Mouse (Mus musculus): ENCODE results near the gene Thg1l. TPM values are rescaled to one million over a fixed set of nuclear protein-coding genes. Genes with fewer than 3 reads are reported as not detected.

Gene Thg1l
- polyA plus RNA-seq, 1 experiment, result not detected

DNA sequence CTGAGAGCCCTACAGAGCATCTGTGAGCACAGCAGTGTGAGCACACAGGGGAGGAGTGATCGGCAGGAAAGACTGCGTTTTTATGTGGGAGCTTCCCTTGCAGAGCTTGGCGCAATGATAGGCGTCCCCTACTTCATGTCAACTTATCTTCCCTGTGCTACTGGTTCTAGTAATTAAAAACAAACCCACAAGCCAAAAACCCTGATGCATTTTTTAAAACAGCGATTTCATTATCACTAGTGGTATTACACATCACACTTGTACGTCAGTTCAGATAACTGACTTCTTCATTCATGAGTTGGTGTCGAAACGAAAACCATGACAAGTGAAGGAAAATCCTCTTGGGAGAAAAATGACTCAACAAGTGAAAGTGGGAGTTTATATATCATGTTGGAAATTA, 16.4 kb downstream of the Thg1l start:
- Histone ChIP-seq H3K4me3 (ENCODE audit: insufficient read depth, low read depth, low read length) (no peak overlapping the region), H3K27ac (ENCODE audit: insufficient read depth, low read depth, low read length) (no peak overlapping the region), H3K4me1 (ENCODE audit: control insufficient read depth, insufficient read depth, low read length) (peaks cover 7% of the 10 kb centered on the region; the same call in 1 of the 2 replicates)
- WGBS, result 94% methylated on average over 8 of the region's 8 CpGs
- TF ChIP-seq CTCF (IDR thresholded peaks at IDR 0.05; ENCODE audit: insufficient read depth, low read depth, low read length) (no peak), POLR2A (IDR thresholded peaks at IDR 0.05; ENCODE audit: insufficient read depth, low read depth, low read length) (no peak)

DNA sequence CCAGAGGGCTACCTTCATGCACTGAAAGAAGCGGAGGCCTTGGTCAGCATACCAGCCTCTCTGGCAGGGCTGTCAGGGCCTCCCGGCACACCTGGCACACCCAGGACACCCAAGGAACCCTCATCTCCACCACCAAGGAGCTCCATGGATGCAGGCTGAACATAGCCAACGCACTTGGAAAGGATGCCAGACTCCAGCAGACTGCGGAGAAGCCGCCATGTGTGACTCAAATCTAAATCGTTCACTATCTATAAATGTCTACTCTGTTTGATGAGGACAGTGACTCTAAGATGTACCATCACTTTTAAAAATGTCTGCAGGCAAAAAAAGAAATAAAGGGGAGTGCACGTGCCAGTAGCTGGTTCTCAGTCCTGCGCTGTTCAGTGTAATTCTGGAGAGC, 17.8 kb downstream of the Thg1l start:
- H3K4me1 ChIP-seq (ENCODE audit: control insufficient read depth, insufficient read depth, low read length), result no peaks in the 10 kb centered on the region
- TF ChIP-seq POLR2A (IDR thresholded peaks at IDR 0.05; ENCODE audit: insufficient read depth, low read depth, low read length), result no peak
- no peak for TF ChIP-seq CTCF (IDR thresholded peaks at IDR 0.05; ENCODE audit: insufficient read depth, low read depth, low read length)
- WGBS, result 97% methylated on average over 8 of the region's 8 CpGs

DNA sequence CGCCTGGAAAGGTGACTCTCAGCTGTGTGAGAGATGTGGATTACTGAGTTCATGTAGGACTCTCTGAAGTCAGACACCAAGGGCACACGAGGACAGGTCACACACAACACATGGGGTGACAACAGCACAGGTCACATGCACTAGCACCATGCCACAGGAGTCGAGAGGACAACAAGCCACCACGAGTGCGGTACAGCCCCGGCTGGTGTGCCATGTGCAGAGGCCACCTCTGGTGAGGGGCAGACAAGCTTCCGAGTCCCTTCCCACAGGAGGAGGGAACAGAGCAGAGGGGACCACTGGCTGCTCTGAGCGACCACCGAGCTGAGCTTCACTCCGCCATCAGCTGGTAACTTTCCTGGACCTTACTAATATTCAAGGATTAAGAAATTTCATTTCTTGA, 22.5 kb downstream of the Thg1l start:
- no peak for TF ChIP-seq POLR2A (IDR thresholded peaks at IDR 0.05; ENCODE audit: insufficient read depth, low read depth, low read length)
- TF ChIP-seq CTCF (IDR thresholded peaks at IDR 0.05; ENCODE audit: insufficient read depth, low read depth, low read length), result no peak
- WGBS, result 95% methylated on average over 10 of the region's 10 CpGs
- Histone ChIP-seq H3K4me3 (ENCODE audit: insufficient read depth, low read depth, low read length) (no peak overlapping the region), H3K4me1 (ENCODE audit: control insufficient read depth, insufficient read depth, low read length) (no peaks in the 10 kb centered on the region), H3K27ac (ENCODE audit: insufficient read depth, low read depth, low read length) (no peak overlapping the region)

More for the DNA sequence above, 17.8 kb downstream of the Thg1l start:
- no peak overlapping the region for H3K4me3 ChIP-seq (ENCODE audit: insufficient read depth, low read depth, low read length)
- H3K27ac ChIP-seq (ENCODE audit: insufficient read depth, low read depth, low read length), result no peak overlapping the region

DNA sequence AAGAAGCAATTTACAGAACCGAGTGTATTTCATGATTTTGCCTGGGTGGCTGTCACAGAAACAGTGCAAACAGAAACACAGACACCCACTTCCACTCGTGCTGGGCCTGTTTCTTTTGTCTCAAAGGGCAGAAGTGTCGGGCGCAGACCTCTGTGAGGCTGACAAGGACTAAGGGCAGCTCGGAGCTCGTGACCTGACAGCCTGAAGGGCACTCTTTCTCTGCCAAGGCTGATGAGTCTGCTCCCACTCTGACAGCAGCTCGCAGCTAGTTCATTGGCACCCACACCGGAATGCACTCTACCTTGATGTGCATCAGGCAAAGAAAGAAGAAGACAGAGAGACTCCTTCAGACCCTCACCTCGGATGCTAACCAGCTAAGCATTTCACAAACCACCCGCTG, 25.8 kb downstream of the Thg1l start:
- WGBS, result 85% methylated on average over 10 of the region's 10 CpGs
- Histone ChIP-seq H3K4me3 (ENCODE audit: insufficient read depth, low read depth, low read length) (no peak overlapping the region), H3K4me1 (ENCODE audit: control insufficient read depth, insufficient read depth, low read length) (no peaks in the 10 kb centered on the region), H3K27ac (ENCODE audit: insufficient read depth, low read depth, low read length) (no peak overlapping the region)
- TF ChIP-seq POLR2A (IDR thresholded peaks at IDR 0.05; ENCODE audit: insufficient read depth, low read depth, low read length) (no peak), CTCF (IDR thresholded peaks at IDR 0.05; ENCODE audit: insufficient read depth, low read depth, low read length) (no peak)

DNA sequence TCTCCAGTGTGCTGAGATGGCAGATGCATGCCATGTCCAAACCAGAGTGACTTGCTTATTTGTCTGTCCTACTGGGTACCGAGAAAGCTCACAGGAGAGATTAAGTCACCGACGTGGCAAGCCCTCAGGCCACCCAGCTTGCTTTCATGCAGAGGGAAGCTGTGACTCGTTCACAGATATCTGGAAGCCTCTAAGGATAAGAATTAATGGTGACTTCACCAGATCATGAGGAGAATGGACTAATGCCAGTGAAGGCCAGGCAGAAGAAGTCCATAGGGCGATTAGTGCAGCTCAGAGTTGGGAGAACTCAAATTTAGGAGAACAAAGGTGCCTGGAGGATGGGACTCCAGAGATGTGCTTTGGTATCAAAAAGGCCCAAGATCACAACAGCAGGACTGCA, 27.8 kb downstream of the Thg1l start:
- TF ChIP-seq POLR2A (IDR thresholded peaks at IDR 0.05; ENCODE audit: insufficient read depth, low read depth, low read length), result no peak
- TF ChIP-seq CTCF (IDR thresholded peaks at IDR 0.05; ENCODE audit: insufficient read depth, low read depth, low read length), result no peak
- H3K27ac ChIP-seq (ENCODE audit: insufficient read depth, low read depth, low read length), result no peak overlapping the region
- no peaks in the 10 kb centered on the region for H3K4me1 ChIP-seq (ENCODE audit: control insufficient read depth, insufficient read depth, low read length)
- no peak overlapping the region for H3K4me3 ChIP-seq (ENCODE audit: insufficient read depth, low read depth, low read length)
- WGBS, result 65% methylated on average over 5 of the region's 5 CpGs

DNA sequence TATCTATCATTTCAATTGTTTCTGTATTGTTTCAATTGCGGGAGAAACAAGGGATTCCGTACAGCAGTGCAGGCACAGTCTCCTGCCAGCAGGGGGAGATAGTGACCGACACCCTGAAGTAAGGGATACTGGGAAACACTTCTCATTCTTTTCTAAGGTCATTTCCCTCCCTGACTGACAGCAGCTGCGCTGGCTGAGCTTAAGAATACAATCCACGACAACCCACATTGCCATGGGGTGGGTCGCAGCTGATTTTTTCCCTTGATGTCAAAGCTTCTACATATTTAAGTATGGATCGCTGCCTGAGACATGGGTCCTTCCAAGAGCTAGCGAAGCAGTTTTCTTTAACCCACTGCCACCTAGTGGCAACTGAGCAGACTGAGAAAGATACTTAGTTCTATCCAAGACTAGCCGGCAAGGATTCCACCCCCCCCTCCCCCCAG, 28.6 kb downstream of the Thg1l start:
- no peak overlapping the region for H3K27ac ChIP-seq (ENCODE audit: insufficient read depth, low read depth, low read length)

DNA sequence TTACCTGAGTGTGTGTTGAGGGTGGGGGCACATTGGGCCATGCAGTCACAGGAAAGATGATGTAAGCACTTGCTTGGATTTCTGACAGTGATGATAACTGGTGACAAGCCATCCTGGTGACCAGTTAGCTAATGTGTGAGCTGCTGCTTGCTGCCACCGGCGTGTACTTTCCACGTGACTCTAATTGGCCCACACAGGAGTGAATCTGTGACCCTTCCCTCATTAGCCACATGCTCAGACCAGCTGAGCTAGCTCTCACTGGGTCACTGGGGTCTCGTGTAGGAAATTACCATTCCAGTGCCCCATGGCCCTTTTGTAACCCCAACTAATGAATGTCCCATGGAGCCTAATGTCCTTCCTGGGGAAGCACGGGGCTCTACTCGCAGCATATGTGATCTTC, 29.9 kb downstream of the Thg1l start:
- H3K27ac ChIP-seq (ENCODE audit: insufficient read depth, low read depth, low read length), result no peak overlapping the region
- TF ChIP-seq POLR2A (IDR thresholded peaks at IDR 0.05; ENCODE audit: insufficient read depth, low read depth, low read length) (no peak), CTCF (IDR thresholded peaks at IDR 0.05; ENCODE audit: insufficient read depth, low read depth, low read length) (no peak)
- WGBS, result 76% methylated on average over 6 of the region's 6 CpGs

More for the DNA sequence above, 28.6 kb downstream of the Thg1l start:
- Histone ChIP-seq H3K4me3 (ENCODE audit: insufficient read depth, low read depth, low read length) (peak overlapping the region; percentile 52), H3K4me1 (ENCODE audit: control insufficient read depth, insufficient read depth, low read length) (no peaks in the 10 kb centered on the region)
- WGBS, result under 1% methylated on average over 9 of the region's 9 CpGs
- no peak for TF ChIP-seq POLR2A (IDR thresholded peaks at IDR 0.05; ENCODE audit: insufficient read depth, low read depth, low read length)
- TF ChIP-seq CTCF (IDR thresholded peaks at IDR 0.05; ENCODE audit: insufficient read depth, low read depth, low read length), result peak; percentile 86

DNA sequence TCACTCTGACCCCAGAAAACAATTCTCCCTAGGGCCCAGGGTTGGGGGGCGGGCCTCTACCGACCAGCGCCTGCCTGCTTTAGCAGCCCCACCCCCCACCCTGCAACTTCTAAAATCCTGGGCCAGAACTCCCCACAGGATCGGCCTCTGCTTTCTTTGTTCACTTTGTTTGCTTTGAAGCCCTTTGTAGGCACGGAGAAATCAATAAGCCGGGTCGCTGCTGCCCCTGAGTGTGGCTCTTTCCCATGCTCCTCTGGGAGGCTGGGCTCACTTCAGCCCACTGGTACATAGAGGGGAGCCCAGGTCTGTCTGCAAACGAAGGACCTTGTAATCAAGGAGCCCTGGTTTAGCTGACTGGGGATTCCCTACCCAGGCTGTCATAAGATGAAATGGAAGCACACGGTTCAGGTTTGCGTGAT, 33.8 kb downstream of the Thg1l start:
- 39% methylated on average over 10 of the region's 10 CpGs for WGBS
- TF ChIP-seq CTCF (IDR thresholded peaks at IDR 0.05; ENCODE audit: insufficient read depth, low read depth, low read length) (no peak), POLR2A (IDR thresholded peaks at IDR 0.05; ENCODE audit: insufficient read depth, low read depth, low read length) (no peak)
- no peak overlapping the region for H3K4me3 ChIP-seq (ENCODE audit: insufficient read depth, low read depth, low read length)
- no peak overlapping the region for H3K27ac ChIP-seq (ENCODE audit: insufficient read depth, low read depth, low read length)
- no peaks in the 10 kb centered on the region for H3K4me1 ChIP-seq (ENCODE audit: control insufficient read depth, insufficient read depth, low read length)

More for the DNA sequence above, 29.9 kb downstream of the Thg1l start:
- Histone ChIP-seq H3K4me3 (ENCODE audit: insufficient read depth, low read depth, low read length) (no peak overlapping the region), H3K4me1 (ENCODE audit: control insufficient read depth, insufficient read depth, low read length) (no peaks in the 10 kb centered on the region)

DNA sequence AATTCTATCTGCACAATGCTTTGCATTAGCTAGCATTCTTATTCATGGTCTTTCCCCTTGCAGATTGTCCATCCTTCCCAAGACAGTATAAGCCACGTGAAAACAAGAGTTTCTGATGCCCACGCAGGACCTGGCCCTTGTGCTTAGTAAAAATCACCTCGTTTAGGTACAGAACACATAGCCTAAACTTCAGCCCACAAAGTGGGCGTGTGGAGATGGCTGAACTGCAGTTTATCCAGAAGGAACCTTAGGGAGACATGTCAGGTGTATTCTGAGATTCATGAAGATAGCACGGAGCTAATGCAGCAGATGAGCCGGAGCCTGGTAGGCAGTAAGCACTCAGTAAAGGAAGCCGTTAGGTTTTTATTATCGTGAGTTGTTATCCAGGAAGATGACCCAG, 34.3 kb downstream of the Thg1l start:
- no peaks in the 10 kb centered on the region for H3K4me1 ChIP-seq (ENCODE audit: control insufficient read depth, insufficient read depth, low read length)
- WGBS, result 73% methylated on average over 8 of the region's 8 CpGs
- no peak for TF ChIP-seq POLR2A (IDR thresholded peaks at IDR 0.05; ENCODE audit: insufficient read depth, low read depth, low read length)
- no peak for TF ChIP-seq CTCF (IDR thresholded peaks at IDR 0.05; ENCODE audit: insufficient read depth, low read depth, low read length)
- no peak overlapping the region for H3K27ac ChIP-seq (ENCODE audit: insufficient read depth, low read depth, low read length)
- no peak overlapping the region for H3K4me3 ChIP-seq (ENCODE audit: insufficient read depth, low read depth, low read length)

DNA sequence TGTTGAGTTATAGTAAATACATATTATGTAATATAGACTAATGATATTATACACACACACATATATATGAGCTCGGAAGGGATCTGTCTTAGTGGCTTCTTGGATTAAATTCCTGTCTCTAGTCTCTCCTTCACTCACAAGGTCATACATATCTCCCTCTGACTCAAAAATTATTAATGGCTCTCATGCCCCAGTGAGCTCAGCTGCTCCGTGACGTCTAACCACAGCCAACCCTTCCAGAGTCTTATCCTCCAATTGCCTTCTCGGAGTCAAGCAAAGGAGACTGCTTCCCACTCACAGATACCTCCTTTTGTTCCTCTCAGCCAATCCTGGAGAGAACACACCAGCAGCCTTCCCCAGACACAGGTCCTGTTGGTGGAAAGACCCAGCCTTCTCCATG, 36.5 kb downstream of the Thg1l start:
- Histone ChIP-seq H3K4me1 (ENCODE audit: control insufficient read depth, insufficient read depth, low read length) (no peaks in the 10 kb centered on the region), H3K27ac (ENCODE audit: insufficient read depth, low read depth, low read length) (no peak overlapping the region), H3K4me3 (ENCODE audit: insufficient read depth, low read depth, low read length) (no peak overlapping the region)
- TF ChIP-seq POLR2A (IDR thresholded peaks at IDR 0.05; ENCODE audit: insufficient read depth, low read depth, low read length) (no peak), CTCF (IDR thresholded peaks at IDR 0.05; ENCODE audit: insufficient read depth, low read depth, low read length) (no peak)
- 85% methylated on average over 4 of the region's 4 CpGs for WGBS

All from olfactory bulb, adult 2 months (tissue).